In the genomic region with DNA sequence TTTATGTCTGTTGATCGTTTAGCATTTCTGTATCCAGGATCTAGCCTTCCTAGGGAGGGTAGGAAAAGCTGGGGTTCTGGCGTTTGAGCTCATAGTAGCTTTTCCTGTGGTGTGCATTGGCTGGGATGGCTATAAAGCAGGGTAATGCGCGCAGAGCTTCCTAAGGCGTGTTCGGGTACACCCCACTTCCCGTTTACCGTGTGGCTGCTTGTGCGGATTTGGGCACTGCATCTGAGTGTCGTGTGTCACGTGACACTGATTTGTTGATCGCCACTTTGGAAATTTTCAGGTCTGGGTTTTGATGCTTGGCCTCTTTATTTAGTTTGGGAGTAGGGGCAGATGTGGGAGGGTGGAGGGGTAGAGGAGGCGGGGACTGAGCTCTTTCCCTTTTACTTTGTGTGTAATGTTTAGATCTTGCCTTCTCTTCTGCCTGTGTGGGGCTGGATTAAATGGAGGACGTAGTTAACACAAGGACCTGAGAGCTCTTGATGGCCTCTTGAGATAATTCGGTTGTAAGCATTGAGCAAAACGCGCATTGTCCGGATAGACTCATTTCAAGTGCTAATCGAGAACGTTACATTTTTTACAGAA, we compare ENCODE assay signal across 9 mouse cellular contexts.
DNase-seq lines count a peak whose midpoint lies in the region; ATAC-seq and TF ChIP-seq lines count a peak whose summit lies in the region.
"Had no signal": no experiment of that assay in that cellular context is flagged by ENCODE, and none has a peak within 500 bp of the region (broad histone marks: within the 10 kb centered on the region; RNA-seq: fewer than 3 reads in every experiment).

No protein-coding gene starts in this region.

- intact Hi-C loops in heart, postnatal 25 days (cut with DNase I) = no loop called here

- WGBS in heart, postnatal 0 days = 41% methylated on average over 20 of the region's 20 CpGs
- WGBS in neural tube, embryonic 13.5 days = 50% methylated on average over 20 of the region's 20 CpGs

- DNase-seq in heart, adult 11 months = peak; percentile 98
- DNase-seq in heart, postnatal 25 days (ENCODE audit: low spot score) = no peak
- DNase-seq in heart, postnatal 0 days (ENCODE audit: low spot score) = peak; percentile 45
- peak; percentile 30 to 51 for DNase-seq in kidney, postnatal 4 days
- no peak for DNase-seq in spleen, adult 12 weeks (ENCODE audit: low spot score)
- no peak for DNase-seq in cerebellum, postnatal 10 days
- DNase-seq in layer of hippocampus, adult 11-12 months (ENCODE audit: low spot score) = no peak

- peaks cover 10% of the 10 kb centered on the region; the same call in 1 of the 2 replicates for H3K4me1 ChIP-seq in heart, postnatal 0 days (ENCODE audit: control insufficient read depth, insufficient read depth)
- peaks cover 61% of the 10 kb centered on the region for H3K4me1 ChIP-seq in neural tube, embryonic 13.5 days (replicated peaks)
- H3K4me1 ChIP-seq: megakaryocyte, embryonic 14.5 days had no signal

- no peaks in the 10 kb centered on the region for H3K27me3 ChIP-seq in heart, postnatal 0 days (ENCODE audit: control insufficient read depth, insufficient read depth, low read length)
- no peaks in the 10 kb centered on the region for H3K27me3 ChIP-seq in neural tube, embryonic 13.5 days
- H3K27me3 ChIP-seq: megakaryocyte, embryonic 14.5 days had no signal

- peak overlapping the region; percentile 44 for H3K4me2 ChIP-seq in heart, postnatal 0 days (ENCODE audit: low read depth, low read length)
- 0 out of 2 replicates have a peak overlapping the region, but pooled peaks have one; percentile 6 for H3K4me2 ChIP-seq in neural tube, embryonic 13.5 days

- no peak for TF ChIP-seq EP300 in heart, postnatal 0 days (IDR thresholded peaks at IDR 0.05; ENCODE audit: low read depth)

- H3K4me3 ChIP-seq in heart, postnatal 0 days (ENCODE audit: low read depth, low read length) = peak overlapping the region; percentile 23
- H3K4me3 ChIP-seq in neural tube, embryonic 13.5 days = no peak overlapping the region
- H3K4me3 ChIP-seq: megakaryocyte, embryonic 14.5 days had no signal

- no peak overlapping the region for H3K9ac ChIP-seq in heart, postnatal 0 days (replicated peaks; ENCODE audit: low read depth, low read length)
- H3K9ac ChIP-seq in neural tube, embryonic 13.5 days = no peak overlapping the region

- no peaks in the 10 kb centered on the region for H3K9me3 ChIP-seq in heart, postnatal 0 days (replicated peaks; ENCODE audit: control insufficient read depth, low read length)
- H3K9me3 ChIP-seq in neural tube, embryonic 13.5 days = no peaks in the 10 kb centered on the region
- H3K9me3 ChIP-seq: megakaryocyte, embryonic 14.5 days had no signal

- no peaks in the 10 kb centered on the region for H3K36me3 ChIP-seq in heart, postnatal 0 days (replicated peaks; ENCODE audit: control insufficient read depth, insufficient read depth, low read length)
- no peaks in the 10 kb centered on the region for H3K36me3 ChIP-seq in neural tube, embryonic 13.5 days

- TF ChIP-seq CTCF in heart, postnatal 0 days (IDR thresholded peaks at IDR 0.05; ENCODE audit: low read depth) = no peak

- peak overlapping the region; percentile 84 for H3K27ac ChIP-seq in heart, postnatal 0 days (ENCODE audit: low read depth)
- peak overlapping the region; percentile 69 for H3K27ac ChIP-seq in neural tube, embryonic 13.5 days (replicated peaks)

- peak; percentile 73 for ATAC-seq in heart, postnatal 0 days (ENCODE audit: insufficient read depth, low read depth)
- no peak for ATAC-seq in neural tube, embryonic 13.5 days (ENCODE audit: low read depth)

Comparison
In these comparisons a context has a peak if more than half of its experiments do, and no peak if none do; other contexts are left out.
1. DNase-seq: peak in heart, adult 11 months (single experiment), heart, postnatal 0 days (single experiment) and kidney, postnatal 4 days (2 of 2); none in heart, postnatal 25 days (single experiment), spleen, adult 12 weeks (single experiment), cerebellum, postnatal 10 days (0 of 2) and layer of hippocampus, adult 11-12 months (single experiment).